In the genomic region with DNA sequence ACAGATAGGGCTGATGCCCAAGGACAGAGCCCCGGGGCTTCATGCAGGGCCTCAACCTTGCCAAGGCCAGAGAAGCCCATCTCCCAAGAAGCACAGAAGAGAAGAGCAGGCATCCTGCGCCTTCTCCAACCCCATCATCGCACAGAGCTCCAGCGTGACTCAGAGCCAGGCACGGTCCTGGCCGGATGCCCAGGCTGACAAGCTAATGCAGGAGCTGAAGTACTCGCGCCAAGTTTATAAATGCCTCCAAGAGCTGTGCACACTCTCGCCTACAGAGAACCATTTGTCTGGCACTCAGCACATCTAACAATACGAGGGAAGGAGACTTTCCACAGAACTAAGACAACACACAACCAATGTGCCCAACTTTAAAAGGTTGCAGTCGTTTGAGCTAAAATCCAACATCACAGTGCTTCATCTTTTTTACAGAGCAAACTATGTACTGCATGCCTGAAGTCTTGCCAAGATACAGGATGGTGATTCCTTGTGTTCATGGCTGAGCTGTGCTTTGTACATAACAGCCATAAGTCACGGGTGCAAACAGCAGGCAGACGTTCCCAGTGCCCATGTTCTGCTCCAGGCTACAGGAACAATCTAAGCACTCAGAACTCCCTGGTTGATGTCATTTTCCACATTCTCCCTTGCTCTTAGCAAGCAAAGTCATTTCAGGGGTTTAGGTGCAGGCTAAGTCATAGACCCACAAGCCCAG, we compare ENCODE assay signal across 8 mouse cellular contexts. TPM values are rescaled to one million over a fixed set of nuclear protein-coding genes. Genes with fewer than 3 reads are reported as not detected.
A peak's percentile ranks its signal among the peaks of the same experiment; 100 is the strongest.
DNase-seq lines count a peak whose midpoint lies in the region; ATAC-seq and TF ChIP-seq lines count a peak whose summit lies in the region.

No protein-coding gene starts in this region.

- H3K4me3 ChIP-seq in C2C12 (ENCODE audit: insufficient read depth, poor library complexity, severe bottlenecking), result no peak overlapping the region
- no peak overlapping the region for H3K4me3 ChIP-seq in lung, postnatal 0 days (ENCODE audit: low read depth, low read length)
- no peak overlapping the region for H3K4me3 ChIP-seq in thymus, adult 2 months (ENCODE audit: control insufficient read depth, insufficient read depth, low read length)

- H3K36me3 ChIP-seq in C2C12 (ENCODE audit: control insufficient read depth, insufficient read depth), result peaks cover 18% of the 10 kb centered on the region
- H3K36me3 ChIP-seq in lung, postnatal 0 days (ENCODE audit: insufficient read depth, low read length), result no peaks in the 10 kb centered on the region; the same call in 1 of the 2 replicates
- H3K36me3 ChIP-seq in thymus, adult 2 months (ENCODE audit: control insufficient read depth, insufficient read depth, low read length), result no peaks in the 10 kb centered on the region

- TF ChIP-seq CTCF in C2C12 (IDR thresholded peaks at IDR 0.05; ENCODE audit: control insufficient read depth, insufficient read depth, insufficient read length), result no peak
- no peak; the same call in 1 of the 2 replicates for TF ChIP-seq CTCF in lung, postnatal 0 days (IDR thresholded peaks at IDR 0.05)
- TF ChIP-seq CTCF in thymus, adult 2 months (IDR thresholded peaks at IDR 0.05; ENCODE audit: borderline replicate concordance, control insufficient read depth, extremely low read depth, insufficient read depth, low read length, poor library complexity), result no peak

- WGBS in lung, postnatal 0 days, result 9% methylated on average over 13 of the region's 13 CpGs
- 77% methylated on average over 13 of the region's 13 CpGs for WGBS in thymus, adult 2 months

- TF ChIP-seq POLR2A in thymus, adult 2 months (IDR thresholded peaks at IDR 0.05; ENCODE audit: control insufficient read depth, extremely low read depth, insufficient read depth, low read length, poor library complexity), result no peak

- H3K4me2 ChIP-seq in lung, postnatal 0 days (replicated peaks; ENCODE audit: low read depth, low read length), result no peak overlapping the region

- no peaks in the 10 kb centered on the region for H3K9me3 ChIP-seq in lung, postnatal 0 days (ENCODE audit: low read length)

- H3K79me2 ChIP-seq in C2C12 (ENCODE audit: control insufficient read depth, insufficient read depth), result peaks cover 43% of the 10 kb centered on the region

- no peak overlapping the region for H3K9ac ChIP-seq in lung, postnatal 0 days (replicated peaks; ENCODE audit: low read depth)

- no peak for TF ChIP-seq EP300 in lung, postnatal 0 days (IDR thresholded peaks at IDR 0.05)

- peak; percentile 70 to 86 for DNase-seq in adrenal gland, postnatal 4 days (ENCODE audit: low spot score in 2 of 2)
- DNase-seq in frontal cortex, adult 2 months (ENCODE audit: extremely low spot score in 1 of 2, low spot score in 1 of 2), result peak; percentile 93 to 98
- DNase-seq in heart, postnatal 36 days, result peak; percentile 90 to 93
- peak; percentile 97 for DNase-seq in layer of hippocampus, adult 9-11 months
- DNase-seq in lung, postnatal 0 days (ENCODE audit: low spot score), result peak; percentile 96
- DNase-seq in skeletal muscle tissue, adult 2 months (ENCODE audit: low read depth, low spot score), result peak; percentile 84
- no peak for DNase-seq in thymus, adult 2 months

- no peak overlapping the region for H3ac ChIP-seq in C2C12 (ENCODE audit: control insufficient read depth, insufficient read length, low read depth)

- intact Hi-C loops in heart, postnatal 36 days (cut with DNase I), result loop anchor here (5.0 kb wide), 1 partner anchor 33 kb away; a partner anchor contains a TSS

- peaks cover 10% of the 10 kb centered on the region for H3K79me3 ChIP-seq in C2C12 (ENCODE audit: low read depth)

- no peak overlapping the region for H3K27ac ChIP-seq in lung, postnatal 0 days (ENCODE audit: low read length)
- H3K27ac ChIP-seq in thymus, adult 2 months (ENCODE audit: control insufficient read depth, insufficient read depth, low read length), result no peak overlapping the region

- H3K4me1 ChIP-seq in lung, postnatal 0 days (ENCODE audit: insufficient read depth, low read depth, low read length), result peaks cover 7% of the 10 kb centered on the region; the same call in 1 of the 2 replicates
- no peaks in the 10 kb centered on the region for H3K4me1 ChIP-seq in thymus, adult 2 months (replicated peaks; ENCODE audit: control insufficient read depth, insufficient read depth, low read length)

- no peaks in the 10 kb centered on the region for H3K27me3 ChIP-seq in C2C12 (ENCODE audit: control insufficient read depth, insufficient read depth, insufficient read length)
- H3K27me3 ChIP-seq in lung, postnatal 0 days (replicated peaks; ENCODE audit: insufficient read depth, low read length), result no peaks in the 10 kb centered on the region
- no peaks in the 10 kb centered on the region for H3K27me3 ChIP-seq in thymus, adult 2 months (ENCODE audit: control insufficient read depth, insufficient read depth, low read length)

- peak; percentile 95 for ATAC-seq in lung, postnatal 0 days

TF ChIP-seq in C2C12, 6 proteins besides CTCF, POLR2A, EP300 and RAD21:
- TF ChIP-seq FOSL1 (IDR thresholded peaks at IDR 0.05; ENCODE audit: insufficient read depth, low read length, poor library complexity, severe bottlenecking) (peak; percentile 23), MYOG (IDR thresholded peaks at IDR 0.05; ENCODE audit: control insufficient read depth, extremely low read depth, insufficient read length) (no peak), MYOD1 (IDR thresholded peaks at IDR 0.05; ENCODE audit: control insufficient read depth, insufficient read length, low read depth) (no peak), CEBPB (IDR thresholded peaks at IDR 0.05; ENCODE audit: low read depth) (no peak), MAX (IDR thresholded peaks at IDR 0.05) (peak; percentile 43)

RNA-seq across cellular contexts. Expression of a gene that starts 35.1 kb away (rescaled TPM):
- polyA plus RNA-seq in C2C12 (2012; fragmentation: generic; extraction: Trizol), result 25.4 TPM
- total RNA-seq in adrenal gland, postnatal 4 days (2021), result 10 to 100 TPM; 37.6 to 41.7 TPM
- polyA plus RNA-seq in frontal cortex, adult 2 months (2012; rRNA removed), result 5.0 and 5.1 TPM in 2 replicates
- total RNA-seq in heart, postnatal 36 days (2021), result 10 to 100 TPM; 10.8 to 14.2 TPM
- polyA plus RNA-seq in lung, postnatal 0 days (2015; fragmentation: Nextera tagmentation; extraction: Ambion mirVana), result 14.0 and 15.8 TPM in 2 replicates
- polyA plus RNA-seq in thymus, adult 2 months (2012; rRNA removed), result 9.7 and 10.6 TPM in 2 replicates
